Mouse (Mus musculus) CH12.LX (cell line): ENCODE results near the gene Mms22l. TPM values are rescaled to one million over a fixed set of nuclear protein-coding genes. Genes with fewer than 3 reads are reported as not detected.

Experiments used
- DNase-seq: peaks from one replicate; pipeline ENCODE4 v3.0.0-alpha.2; 2013; ENCODE audit errors: extremely low read depth
- H3K27ac ChIP-seq: 2 replicates; pipeline ENCODE4 v1.5.1; 2012; ENCODE audit warnings: low read depth, mild to moderate bottlenecking, control low read depth, moderate library complexity; ENCODE audit not compliant: insufficient read depth
- H3K27me3 ChIP-seq: replicated peaks from 2 replicates; pipeline ENCODE3; 2012; ENCODE audit warnings: inconsistent platforms
- H3K36me3 ChIP-seq, 2 experiments: replicated peaks in 1 of 2; 2 replicates each; pipeline versions ENCODE3 to v1.6.1; 2012; ENCODE audit warnings: inconsistent platforms in 1 of 2, low read length in 1 of 2, mild to moderate bottlenecking in 1 of 2, mixed read lengths in 1 of 2, moderate library complexity in 1 of 2; ENCODE audit not compliant: control insufficient read depth in 1 of 2, insufficient read depth in 1 of 2
- H3K4me1 ChIP-seq, 2 experiments: 2 replicates each; pipeline ENCODE4 v1.6.1; 2012; ENCODE audit warnings: inconsistent platforms in 1 of 2, moderate library complexity in 1 of 2; ENCODE audit not compliant: insufficient read depth in 2 of 2, control insufficient read depth in 1 of 2
- H3K4me2 ChIP-seq: 2 replicates; pipeline ENCODE4 v1.6.1; 2012; ENCODE audit warnings: low read depth, mild to moderate bottlenecking, control low read depth; ENCODE audit not compliant: poor library complexity, insufficient read depth, severe bottlenecking
- H3K4me3 ChIP-seq, 3 experiments: fragments of 150-350 bp in 1 of 3; sonication (generic) in 1 of 3; replicated peaks in 1 of 3; 2 replicates each; pipeline versions ENCODE3 to v1.5.1; 2011 to 2012; ENCODE audit warnings: low read depth in 2 of 3, low read length in 2 of 3, mild to moderate bottlenecking in 2 of 3, moderate library complexity in 2 of 3, control low read depth in 1 of 3, improper control_type of control experiment in 1 of 3, inconsistent platforms in 1 of 3, mixed read lengths in 1 of 3; ENCODE audit not compliant: poor library complexity in 1 of 3
- H3K79me2 ChIP-seq: replicated peaks from 2 replicates; pipeline ENCODE4 v1.6.1; 2012; ENCODE audit warnings: mild to moderate bottlenecking, moderate library complexity; ENCODE audit not compliant: control insufficient read depth, poor library complexity, insufficient read depth, severe bottlenecking; ENCODE audit errors: extremely low read depth
- H3K9ac ChIP-seq: 2 replicates; pipeline ENCODE4 v1.6.1; 2012; ENCODE audit warnings: low read depth, mild to moderate bottlenecking, control low read depth, moderate library complexity; ENCODE audit not compliant: insufficient read depth
- H3K9me3 ChIP-seq: replicated peaks from 2 replicates; pipeline ENCODE3; 2012; ENCODE audit warnings: low read length, inconsistent platforms, mixed read lengths
- BHLHE40 ChIP-seq: IDR thresholded peaks from 2 replicates; pipeline ENCODE4 v1.6.1; 2011; ENCODE audit warnings: mild to moderate bottlenecking, low read depth, low read length, improper control_type of control experiment
- CTCF ChIP-seq, 2 experiments: IDR thresholded peaks in 1 of 2; conservative IDR thresholded peaks in 1 of 2; 2 replicates each; pipeline ENCODE4 v1.5.1; 2011 to 2012; ENCODE audit warnings: low read depth in 2 of 2, low read length in 2 of 2, improper control_type of control experiment in 1 of 2, inconsistent platforms in 1 of 2, mild to moderate bottlenecking in 1 of 2, moderate library complexity in 1 of 2
- E2F4 ChIP-seq: IDR thresholded peaks from 2 replicates; pipeline ENCODE4 v1.6.1; 2011; ENCODE audit warnings: low read depth, low read length, improper control_type of control experiment; ENCODE audit not compliant: insufficient replicate concordance
- EP300 ChIP-seq: IDR thresholded peaks from 2 replicates; pipeline ENCODE4 v1.6.1; 2011; ENCODE audit warnings: low read length, improper control_type of control experiment
- GABPA ChIP-seq: IDR thresholded peaks from 2 replicates; pipeline ENCODE4 v1.6.1; 2012; ENCODE audit warnings: low read depth, low read length, improper control_type of control experiment, inconsistent platforms; ENCODE audit not compliant: insufficient replicate concordance
- IRF4 ChIP-seq: IDR thresholded peaks from 2 replicates; pipeline ENCODE4 v1.6.1; 2014; ENCODE audit warnings: low read depth, mild to moderate bottlenecking, inconsistent platforms, low read length, improper control_type of control experiment
- JUND ChIP-seq: conservative IDR thresholded peaks from 2 replicates; pipeline ENCODE4 v1.6.1; 2011; ENCODE audit warnings: low read depth, low read length, improper control_type of control experiment
- MAZ ChIP-seq: IDR thresholded peaks from 2 replicates; pipeline ENCODE4 v1.6.1; 2012; ENCODE audit warnings: low read depth, mild to moderate bottlenecking, inconsistent platforms, low read length, improper control_type of control experiment, moderate library complexity
- MYC ChIP-seq: IDR thresholded peaks from 2 replicates; pipeline ENCODE4 v1.6.1; 2011; ENCODE audit warnings: low read depth, mild to moderate bottlenecking, improper control_type of control experiment, low read length
- NELFE ChIP-seq: IDR thresholded peaks from 2 replicates; pipeline ENCODE4 v1.6.1; 2011; ENCODE audit warnings: low read depth, low read length, improper control_type of control experiment
- NRF1 ChIP-seq: IDR thresholded peaks from 2 replicates; pipeline ENCODE4 v1.6.1; 2014; ENCODE audit warnings: low read depth, mild to moderate bottlenecking, inconsistent platforms, low read length, improper control_type of control experiment, moderate library complexity
- PAX5 ChIP-seq: IDR thresholded peaks from 2 replicates; pipeline ENCODE4 v1.6.1; 2012; ENCODE audit warnings: low read length, inconsistent platforms, mixed read lengths
- POLR2A ChIP-seq: IDR thresholded peaks from 2 replicates; pipeline ENCODE4 v1.6.1; 2011; ENCODE audit warnings: low read depth, mild to moderate bottlenecking, improper control_type of control experiment, low read length
- RAD21 ChIP-seq: IDR thresholded peaks from 2 replicates; pipeline ENCODE4 v1.6.1; 2011; ENCODE audit warnings: low read depth, mild to moderate bottlenecking, low read length, improper control_type of control experiment, moderate library complexity
- SIN3A ChIP-seq: IDR thresholded peaks from 2 replicates; pipeline ENCODE4 v1.6.1; 2012; ENCODE audit warnings: low read length, improper control_type of control experiment, inconsistent platforms
- TBP ChIP-seq: conservative IDR thresholded peaks from 2 replicates; pipeline ENCODE4 v1.6.1; 2011; ENCODE audit warnings: low read depth, low read length, improper control_type of control experiment
- TCF12 ChIP-seq: IDR thresholded peaks from 2 replicates; pipeline ENCODE4 v1.6.1; 2014; ENCODE audit warnings: low read depth, mild to moderate bottlenecking, inconsistent platforms, low read length, improper control_type of control experiment
- USF1 ChIP-seq: IDR thresholded peaks from 2 replicates; pipeline ENCODE4 v1.6.1; 2014; ENCODE audit warnings: low read depth, mild to moderate bottlenecking, inconsistent platforms, low read length, improper control_type of control experiment
- ZC3H11A ChIP-seq: IDR thresholded peaks from 2 replicates; pipeline ENCODE4 v1.6.1; 2012; ENCODE audit warnings: low read depth, mild to moderate bottlenecking, inconsistent platforms, low read length, improper control_type of control experiment
- ZNF384 ChIP-seq: IDR thresholded peaks from 2 replicates; pipeline ENCODE4 v1.6.1; 2012; ENCODE audit warnings: low read depth, low read length, improper control_type of control experiment, inconsistent platforms
- dilution Hi-C: fragments of 300-500 bp; cut with MboI; formaldehyde crosslinking; loops from 2 replicates; pipeline ENCODE4 v1.14.3; 2020; ENCODE audit warnings: low sequenced_read_pairs; ENCODE audit not compliant: extremely low pct_unique_long_range_greater_than_20kb, extremely low pct_ligation_motif_present
- in situ Hi-C: fragments of 300-500 bp; cut with MboI; formaldehyde crosslinking; loops from 3 replicates; pipeline ENCODE4 v1.14.3; 2019; ENCODE audit warnings: low sequenced_read_pairs, low pct_ligation_motif_present, low pct_unique_long_range_greater_than_20kb, mixed read lengths
- polyA plus RNA-seq: library from polyadenylated mRNA; unstranded; fragments of >175 nt; gene quantifications from 2 replicates; pipeline ENCODE4 v1.2.1, GENCODE M21; 2012; ENCODE audit warnings: low read depth; ENCODE audit not compliant: insufficient read length
- total RNA-seq, 2 experiments: library from RNA; depleted of rRNA; stranded (reverse); fragments of 300-350 nt in 1 of 2; fragments of >200 nt in 1 of 2; gene quantifications; 2 replicates each; pipeline ENCODE4 v1.2.3; 2012 to 2014

Gene Mms22l
- total and polyA plus RNA-seq, 3 experiments: 39.3 to 77.6 (median 43.4) TPM

DNA sequence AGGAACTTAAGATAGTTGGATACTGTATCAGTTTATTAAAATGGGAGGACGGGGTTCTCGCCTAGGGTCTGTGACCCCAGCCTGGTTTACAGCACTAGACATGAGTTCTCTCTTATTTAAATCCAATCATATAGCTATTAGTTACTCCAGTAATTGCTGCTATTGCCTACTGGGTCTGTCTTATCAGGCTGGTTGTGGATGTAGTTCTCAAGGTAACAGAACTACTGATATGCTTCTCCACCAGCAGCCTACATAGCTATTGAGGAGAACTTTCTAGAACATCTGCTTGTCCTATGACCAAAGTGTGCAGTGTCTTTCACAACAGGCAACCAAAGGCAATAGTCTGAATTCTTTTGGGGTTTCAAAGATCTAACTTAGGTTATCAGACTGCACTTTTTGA is 113.3 kb downstream of the Mms22l start:
- Histone ChIP-seq H3K27ac (no peak overlapping the region), H3K36me3 (peaks cover 11 to 32% of the 10 kb centered on the region in 2 experiments), H3K9me3 (no peaks in the 10 kb centered on the region), H3K4me3 (no peak overlapping the region), H3K27me3 (no peaks in the 10 kb centered on the region), H3K9ac (no peak overlapping the region), H3K79me2 (no peaks in the 10 kb centered on the region), H3K4me2 (no peak overlapping the region), H3K4me1 (no peaks in the 10 kb centered on the region)
- dilution Hi-C loops: no loop called here
- no peak for DNase-seq
- in situ Hi-C loops: no loop called here
- TF ChIP-seq BHLHE40 (no peak), TCF12 (no peak), NELFE (no peak), EP300 (no peak), IRF4 (no peak), NRF1 (no peak), MYC (no peak)

DNA sequence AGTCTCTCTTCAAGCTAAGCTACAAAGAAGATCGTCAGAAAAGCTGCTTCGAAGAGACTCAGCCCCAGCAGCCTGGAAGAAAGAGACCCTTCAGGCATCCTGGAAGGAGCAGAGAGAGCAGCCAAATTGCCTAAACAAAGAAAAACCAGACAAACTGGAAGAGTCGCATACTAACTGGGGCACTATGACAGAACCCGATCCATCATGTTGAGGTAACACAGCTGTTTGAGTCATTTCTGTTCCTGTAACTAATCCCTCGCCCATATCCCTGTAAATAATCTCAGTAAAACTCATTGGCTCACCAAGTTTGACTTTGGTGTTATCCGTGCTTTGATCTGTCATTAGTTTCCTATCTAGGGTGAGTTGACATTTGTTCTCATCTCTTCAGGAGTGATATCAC is 123.8 kb downstream of the Mms22l start:
- Histone ChIP-seq H3K27ac (no peak overlapping the region), H3K4me1 (no peaks in the 10 kb centered on the region), H3K36me3 (peaks cover 0 to 11% of the 10 kb centered on the region in 2 experiments), H3K27me3 (no peaks in the 10 kb centered on the region), H3K4me2 (no peak overlapping the region), H3K9ac (no peak overlapping the region), H3K9me3 (no peaks in the 10 kb centered on the region), H3K4me3 (no peak overlapping the region), H3K79me2 (no peaks in the 10 kb centered on the region)
- no peak for TF ChIP-seq JUND
- TF ChIP-seq EP300: no peak
- TF ChIP-seq ZNF384: no peak
- TF ChIP-seq GABPA: no peak
- no peak for TF ChIP-seq POLR2A
- no peak for TF ChIP-seq SIN3A
- TF ChIP-seq TBP: no peak
- no peak for TF ChIP-seq RAD21
- no peak for TF ChIP-seq MAZ
- no peak for TF ChIP-seq PAX5
- TF ChIP-seq USF1: no peak
- TF ChIP-seq CTCF (conservative IDR thresholded peaks at IDR 0.05 in 1 of 2, IDR thresholded peaks at IDR 0.05 in 1 of 2; ENCODE audit: low read depth in 2 of 2, low read length in 2 of 2): no peak
- no peak for TF ChIP-seq ZC3H11A
- no peak for TF ChIP-seq NELFE
- TF ChIP-seq TCF12: no peak
- TF ChIP-seq E2F4: no peak
- DNase-seq: no peak
- in situ Hi-C loops: no loop called here
- dilution Hi-C loops: no loop called here
